Mouse (Mus musculus) E14TG2a.4 (cell line): ENCODE measurements around the gene Wnk1.

Experiments
- CTCF ChIP-seq: conservative IDR thresholded peaks from 2 replicates; pipeline ENCODE4 v1.5.1; 2014; ENCODE audit warnings: low read length
- NANOG ChIP-seq: IDR thresholded peaks from 2 replicates; pipeline ENCODE4 v1.6.1; 2014; ENCODE audit warnings: borderline replicate concordance, low read length, mixed read lengths

GRCm38 (mm10) chr6:120079547-120079946 is 41.1 kb upstream of the Wnk1 start:
- no peak for TF ChIP-seq CTCF
- TF ChIP-seq NANOG, result no peak
